Mouse (Mus musculus): ENCODE results near the gene Casp8ap2. TPM values are rescaled to one million over a fixed set of nuclear protein-coding genes. Genes with fewer than 3 reads are reported as not detected.

Gene Casp8ap2
- total and polyA plus RNA-seq, 3 experiments = 18.2 to 93.5 (median 29.8) TPM

- TF ChIP-seq HCFC1 (IDR thresholded peaks at IDR 0.05; ENCODE audit: low read depth, low read length) = peak; percentile 93
- TF ChIP-seq EP300 (IDR thresholded peaks at IDR 0.05; ENCODE audit: low read depth in 1 of 2, low read length in 2 of 2) = 0 out of 4 replicates have a peak, but pooled peaks of 1 of the 2 experiments have one; percentile 7
- no peak for TF ChIP-seq CTCF (IDR thresholded peaks at IDR 0.05 in 2 of 3, conservative IDR thresholded peaks at IDR 0.05 in 1 of 3; ENCODE audit: control insufficient read depth in 1 of 3, insufficient read depth in 1 of 3, low read depth in 2 of 3, low read length in 3 of 3, poor library complexity in 1 of 3, severe bottlenecking in 1 of 3)
- TF ChIP-seq ZNF384 (IDR thresholded peaks at IDR 0.05; ENCODE audit: low read depth, low read length) = no peak
- no peak for TF ChIP-seq SMC3 (IDR thresholded peaks at IDR 0.05; ENCODE audit: low read depth, low read length)
- no peak for TF ChIP-seq CHD2 (IDR thresholded peaks at IDR 0.05; ENCODE audit: low read length)
- no peak for TF ChIP-seq NRF1 (IDR thresholded peaks at IDR 0.05; ENCODE audit: insufficient read depth, low read depth, low read length, poor library complexity, severe bottlenecking)
- TF ChIP-seq ZMIZ1 (IDR thresholded peaks at IDR 0.05; ENCODE audit: low read depth, low read length) = peak; percentile 67; the same call in 1 of the 2 replicates
- 0 out of 2 replicates have a peak, but pooled peaks have one; percentile 43 for TF ChIP-seq BHLHE40 (IDR thresholded peaks at IDR 0.05; ENCODE audit: borderline replicate concordance, low read depth, low read length)
- TF ChIP-seq USF2 (IDR thresholded peaks at IDR 0.05; ENCODE audit: borderline replicate concordance in 1 of 2, insufficient read depth in 1 of 2, low read depth in 1 of 2, low read length in 2 of 2) = no peak
- peak; percentile 38 to 95; a peak in 2 of 4 replicates for TF ChIP-seq POLR2A (IDR thresholded peaks at IDR 0.05; ENCODE audit: control insufficient read depth in 1 of 2, insufficient read depth in 1 of 2, low read depth in 1 of 2, low read length in 2 of 2, poor library complexity in 1 of 2)
- peak; percentile 98 for TF ChIP-seq MYC (IDR thresholded peaks at IDR 0.05; ENCODE audit: low read depth, low read length)
- TF ChIP-seq MAX (IDR thresholded peaks at IDR 0.05; ENCODE audit: low read length) = peak; percentile 94
- TF ChIP-seq ZKSCAN1 (IDR thresholded peaks at IDR 0.05; ENCODE audit: low read depth, low read length) = no peak
- peak; percentile 72 for TF ChIP-seq POLR2AphosphoS2 (IDR thresholded peaks at IDR 0.05; ENCODE audit: low read length)
- TF ChIP-seq MEF2A (IDR thresholded peaks at IDR 0.05; ENCODE audit: extremely low read depth, insufficient replicate concordance, low read depth, low read length, poor library complexity, severe bottlenecking) = no peak
- TF ChIP-seq ELF1 (IDR thresholded peaks at IDR 0.05; ENCODE audit: low read depth, low read length) = peak; percentile 96
- TF ChIP-seq MYB (IDR thresholded peaks at IDR 0.05; ENCODE audit: low read depth, low read length) = no peak
- TF ChIP-seq TCF12 (IDR thresholded peaks at IDR 0.05; ENCODE audit: low read depth, low read length) = no peak; the same call in none of the 2 replicates
- no peak for TF ChIP-seq ZC3H11A (IDR thresholded peaks at IDR 0.05; ENCODE audit: low read depth, low read length)
- TF ChIP-seq TAL1 (IDR thresholded peaks at IDR 0.05; ENCODE audit: low read length) = no peak
- TF ChIP-seq CHD1 (IDR thresholded peaks at IDR 0.05; ENCODE audit: low read depth, low read length) = no peak
- peak; percentile 19; the same call in 1 of the 2 replicates for TF ChIP-seq KAT2A (conservative IDR thresholded peaks at IDR 0.05; ENCODE audit: low read depth, low read length)
- TF ChIP-seq E2F4 (IDR thresholded peaks at IDR 0.05; ENCODE audit: borderline replicate concordance, low read depth, low read length) = no peak
Observed at GRCm38 (mm10) chr4:32656918-32657662, 41.8 kb downstream of the Casp8ap2 start, which contains the start of gene Mdn1 (continued).

Data from MEL (cell line).